Mouse (Mus musculus) ES-Bruce4 (cell line): ENCODE measurements around the gene Myh7b.

Experiments used
- CTCF ChIP-seq: IDR thresholded peaks from one replicate; pipeline ENCODE4 v1.8.1; 2011; ENCODE audit warnings: low read depth, low read length
- POLR2A ChIP-seq: IDR thresholded peaks from one replicate; pipeline ENCODE4 v1.8.1; 2011; ENCODE audit warnings: low read length; ENCODE audit not compliant: insufficient read depth

DNA sequence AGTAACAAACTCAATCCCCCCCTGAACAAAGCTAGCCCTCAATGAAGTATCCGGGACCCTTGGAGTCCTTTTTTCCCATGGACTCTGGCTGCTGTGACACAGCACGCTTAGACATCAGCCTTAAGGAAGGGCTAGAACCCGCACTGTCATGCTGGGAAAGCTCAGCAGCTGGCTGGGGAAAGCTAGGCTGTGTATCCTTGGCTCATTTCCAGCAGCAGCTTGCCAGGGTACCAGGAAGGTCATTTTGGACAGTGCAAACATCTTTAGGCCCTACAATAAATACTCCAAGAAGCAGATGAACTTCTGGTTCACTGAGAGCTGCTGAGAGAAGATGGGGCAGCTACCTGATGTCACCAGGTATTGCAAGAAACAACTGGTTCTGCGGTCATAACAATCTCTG is 60.2 kb downstream of the Myh7b start:
- TF ChIP-seq POLR2A (no peak), CTCF (no peak)
